Mouse (Mus musculus): ENCODE measurements around the gene Gramd4. TPM values are rescaled to one million over a fixed set of nuclear protein-coding genes. Genes with fewer than 3 reads are reported as not detected.

The Gramd4 gene
- polyA plus RNA-seq, 1 experiment = 39.5 TPM

GRCm38 (mm10) chr15:86109650-86110211 lies 52.2 kb downstream of the Gramd4 start:
- DNase-seq (ENCODE audit: extremely low spot score in 1 of 2, low spot score in 1 of 2) = peak; percentile 50 to 76

- DNase-seq (ENCODE audit: extremely low spot score in 1 of 2, low spot score in 1 of 2) = no peak
These were observed 53.0 kb downstream of the Gramd4 start for GRCm38 (mm10) chr15:86110361-86111103.

- DNase-seq (ENCODE audit: extremely low spot score in 1 of 2, low spot score in 1 of 2) = no peak
These were observed 55.3 kb downstream of the Gramd4 start for GRCm38 (mm10) chr15:86112707-86113341.

GRCm38 (mm10) chr15:86113342-86113710 lies 55.8 kb downstream of the Gramd4 start:
- DNase-seq (ENCODE audit: extremely low spot score in 1 of 2, low spot score in 1 of 2) = no peak

- DNase-seq (ENCODE audit: extremely low spot score in 1 of 2, low spot score in 1 of 2) = no peak
These were observed 58.9 kb downstream of the Gramd4 start for GRCm38 (mm10) chr15:86116421-86116820.

- no peak for DNase-seq (ENCODE audit: extremely low spot score in 1 of 2, low spot score in 1 of 2)
These were observed 59.9 kb downstream of the Gramd4 start for GRCm38 (mm10) chr15:86117115-86118100.

- no peak for DNase-seq (ENCODE audit: extremely low spot score in 1 of 2, low spot score in 1 of 2)
These were observed 61.7 kb downstream of the Gramd4 start for GRCm38 (mm10) chr15:86119186-86119585.

GRCm38 (mm10) chr15:86122261-86122949 lies 64.9 kb downstream of the Gramd4 start:
- no peak for DNase-seq (ENCODE audit: extremely low spot score in 1 of 2, low spot score in 1 of 2)

- no peak for DNase-seq (ENCODE audit: extremely low spot score in 1 of 2, low spot score in 1 of 2)
These were observed 65.9 kb downstream of the Gramd4 start for GRCm38 (mm10) chr15:86123409-86123808.

GRCm38 (mm10) chr15:86124359-86124758 lies 66.9 kb downstream of the Gramd4 start:
- DNase-seq (ENCODE audit: extremely low spot score in 1 of 2, low spot score in 1 of 2) = peak in 1 of 2 experiments; percentile 85

GRCm38 (mm10) chr15:86129036-86129435 lies 71.5 kb downstream of the Gramd4 start:
- DNase-seq (ENCODE audit: extremely low spot score in 1 of 2, low spot score in 1 of 2) = no peak

- no peak for DNase-seq (ENCODE audit: extremely low spot score in 1 of 2, low spot score in 1 of 2)
These were observed 73.2 kb downstream of the Gramd4 start for GRCm38 (mm10) chr15:86130657-86131056.

- DNase-seq (ENCODE audit: extremely low spot score in 1 of 2, low spot score in 1 of 2) = peak; percentile 64 to 95
These were observed 77.7 kb downstream of the Gramd4 start for GRCm38 (mm10) chr15:86134941-86135783.

- DNase-seq (ENCODE audit: extremely low spot score in 1 of 2, low spot score in 1 of 2) = peak in 1 of 2 experiments; percentile 56
These were observed 80.1 kb downstream of the Gramd4 start for GRCm38 (mm10) chr15:86137638-86138037.

GRCm38 (mm10) chr15:86140323-86140722 lies 82.8 kb downstream of the Gramd4 start:
- peak in 1 of 2 experiments; percentile 77 for DNase-seq (ENCODE audit: extremely low spot score in 1 of 2, low spot score in 1 of 2)

- DNase-seq (ENCODE audit: extremely low spot score in 1 of 2, low spot score in 1 of 2) = no peak
These were observed 87.1 kb downstream of the Gramd4 start for GRCm38 (mm10) chr15:86144577-86144976.

GRCm38 (mm10) chr15:86145046-86145445 lies 87.6 kb downstream of the Gramd4 start:
- no peak for DNase-seq (ENCODE audit: extremely low spot score in 1 of 2, low spot score in 1 of 2)

GRCm38 (mm10) chr15:86146922-86147321 lies 89.4 kb downstream of the Gramd4 start:
- DNase-seq (ENCODE audit: extremely low spot score in 1 of 2, low spot score in 1 of 2) = no peak

GRCm38 (mm10) chr15:86150593-86150992 lies 93.1 kb downstream of the Gramd4 start:
- DNase-seq (ENCODE audit: extremely low spot score in 1 of 2, low spot score in 1 of 2) = no peak

Measured in frontal cortex, adult 2 months (tissue).